ENCODE assay signal across 10 mouse cellular contexts in the genomic region with DNA sequence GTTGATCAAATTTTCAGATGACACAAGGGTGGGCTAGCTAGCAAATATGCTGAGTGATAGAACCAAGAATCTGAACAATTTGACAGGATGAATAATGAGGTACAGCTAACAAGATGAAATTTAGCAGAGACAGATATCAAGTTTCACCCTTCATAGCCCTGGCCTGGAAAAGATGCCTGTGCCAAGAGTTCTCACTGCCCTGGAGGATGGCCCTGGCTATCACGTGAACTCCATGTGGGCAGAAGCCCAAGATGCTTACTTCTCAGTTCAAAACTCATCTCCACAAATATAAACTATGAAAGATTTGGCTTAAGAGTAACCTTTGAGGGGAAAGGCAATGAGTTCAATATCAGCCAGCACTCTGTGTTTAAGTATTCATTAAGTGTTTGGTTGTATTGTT.
"Had no signal": no experiment of that assay in that cellular context is flagged by ENCODE, and none has a peak within 500 bp of the region (broad histone marks: within the 10 kb centered on the region; RNA-seq: fewer than 3 reads in every experiment).

No protein-coding gene starts in this region.

- DNase-seq: kidney, adult 2 months; kidney, postnatal 10 days; kidney, postnatal 4 days; left cerebral cortex, postnatal 4 days; lung, adult 18-20 months; right cerebral cortex, adult 18-20 months; right cerebral cortex, postnatal 25 days; thymus, adult 2 months; thymus, postnatal 14 days; thymus, postnatal 4 days had no signal
